Mouse (Mus musculus) MEL (cell line): ENCODE measurements around the gene Pecam1. TPM values are rescaled to one million over a fixed set of nuclear protein-coding genes. Genes with fewer than 3 reads are reported as not detected.

ENCODE experiments used
- DNase-seq: peaks from one replicate; pipeline ENCODE4 v3.0.0; 2011; ENCODE audit warnings: low read depth, low spot score
- H3K27ac ChIP-seq: 2 replicates; pipeline ENCODE4 v1.5.1; 2012; ENCODE audit warnings: low read depth, mild to moderate bottlenecking, control low read depth, low read length, moderate library complexity; ENCODE audit not compliant: control insufficient read depth
- H3K27me3 ChIP-seq, 2 experiments: fragments of 150-350 bp in 1 of 2; sonication (generic) in 1 of 2; 2 replicates each; pipeline ENCODE4 v1.6.1; 2012; ENCODE audit warnings: low read length in 2 of 2, mild to moderate bottlenecking in 2 of 2, improper control_type of control experiment in 1 of 2, moderate library complexity in 1 of 2; ENCODE audit not compliant: insufficient read depth in 2 of 2, control insufficient read depth in 1 of 2
- H3K36me3 ChIP-seq, 2 experiments: 2 replicates each; pipeline ENCODE4 v1.6.1; 2012 to 2014; ENCODE audit warnings: low read length in 2 of 2, improper control_type of control experiment in 1 of 2, inconsistent platforms in 1 of 2, mild to moderate bottlenecking in 1 of 2; ENCODE audit not compliant: insufficient read depth in 2 of 2, control insufficient read depth in 1 of 2
- H3K4me1 ChIP-seq, 2 experiments: fragments of 150-350 bp in 1 of 2; sonication (generic) in 1 of 2; 2 replicates each; pipeline ENCODE4 v1.6.1; 2012; ENCODE audit warnings: low read length in 2 of 2, improper control_type of control experiment in 1 of 2, mild to moderate bottlenecking in 1 of 2; ENCODE audit not compliant: insufficient read depth in 2 of 2, control insufficient read depth in 1 of 2
- H3K4me3 ChIP-seq, 2 experiments: fragments of 150-350 bp in 1 of 2; sonication (generic) in 1 of 2; 2 replicates each; pipeline ENCODE4 v1.5.1; 2012; ENCODE audit warnings: low read depth in 2 of 2, low read length in 2 of 2, mild to moderate bottlenecking in 2 of 2, moderate library complexity in 2 of 2, control low read depth in 1 of 2, improper control_type of control experiment in 1 of 2; ENCODE audit not compliant: control insufficient read depth in 1 of 2, insufficient read depth in 1 of 2
- H3K79me2 ChIP-seq: 2 replicates; pipeline ENCODE4 v1.6.1; 2012; ENCODE audit warnings: mild to moderate bottlenecking, low read length, moderate library complexity; ENCODE audit not compliant: control insufficient read depth, poor library complexity, insufficient read depth
- H3K9ac ChIP-seq: 2 replicates; pipeline ENCODE4 v1.6.1; 2012; ENCODE audit warnings: low read depth, mild to moderate bottlenecking, control low read depth, low read length, moderate library complexity; ENCODE audit not compliant: control insufficient read depth, poor library complexity, severe bottlenecking
- H3K9me3 ChIP-seq: fragments of 150-350 bp; sonication (generic); replicated peaks from 2 replicates; pipeline ENCODE4 v1.6.1; 2012; ENCODE audit warnings: mild to moderate bottlenecking, low read length, improper control_type of control experiment, moderate library complexity; ENCODE audit not compliant: insufficient read depth
- CTCF ChIP-seq, 3 experiments: IDR thresholded peaks in 2 of 3; conservative IDR thresholded peaks in 1 of 3; 2 replicates each; pipeline ENCODE4 v1.5.1; 2011 to 2012; ENCODE audit warnings: low read length in 3 of 3, low read depth in 2 of 3, mild to moderate bottlenecking in 2 of 3, improper control_type of control experiment in 1 of 3, inconsistent platforms in 1 of 3, mixed read lengths in 1 of 3, moderate library complexity in 1 of 3; ENCODE audit not compliant: control insufficient read depth in 1 of 3, insufficient read depth in 1 of 3, poor library complexity in 1 of 3, severe bottlenecking in 1 of 3
- E2F4 ChIP-seq: IDR thresholded peaks from 2 replicates; pipeline ENCODE4 v1.6.1; 2011; ENCODE audit warnings: low read depth, low read length, improper control_type of control experiment, borderline replicate concordance
- ELF1 ChIP-seq: IDR thresholded peaks from 2 replicates; pipeline ENCODE4 v1.6.1; 2014; ENCODE audit warnings: low read depth, mild to moderate bottlenecking, inconsistent platforms, low read length, improper control_type of control experiment, moderate library complexity
- EP300 ChIP-seq, 2 experiments: IDR thresholded peaks; 2 replicates each; pipeline ENCODE4 v1.6.1; 2011; ENCODE audit warnings: improper control_type of control experiment in 2 of 2, low read length in 2 of 2, low read depth in 1 of 2, mild to moderate bottlenecking in 1 of 2
- ETS1 ChIP-seq: IDR thresholded peaks from 2 replicates; pipeline ENCODE4 v1.6.1; 2012; ENCODE audit warnings: low read depth, mild to moderate bottlenecking, inconsistent platforms, low read length, improper control_type of control experiment, moderate library complexity
- MAX ChIP-seq: IDR thresholded peaks from 2 replicates; pipeline ENCODE4 v1.6.1; 2011; ENCODE audit warnings: low read length, improper control_type of control experiment
- NELFE ChIP-seq: IDR thresholded peaks from 2 replicates; pipeline ENCODE4 v1.6.1; 2011; ENCODE audit warnings: low read depth, low read length, improper control_type of control experiment
- POLR2AphosphoS5 ChIP-seq: IDR thresholded peaks from 2 replicates; pipeline ENCODE4 v1.6.1; 2012; ENCODE audit warnings: low read depth, borderline replicate concordance, mild to moderate bottlenecking, inconsistent platforms, low read length, moderate library complexity, mixed read lengths
- RCOR1 ChIP-seq: IDR thresholded peaks from 2 replicates; pipeline ENCODE4 v1.6.1; 2012; ENCODE audit warnings: low read depth, mild to moderate bottlenecking, inconsistent platforms, low read length, improper control_type of control experiment
- SMC3 ChIP-seq: IDR thresholded peaks from 2 replicates; pipeline ENCODE4 v1.6.1; 2011; ENCODE audit warnings: low read depth, low read length, improper control_type of control experiment
- TBP ChIP-seq: IDR thresholded peaks from 2 replicates; pipeline ENCODE4 v1.8.0; 2011; ENCODE audit warnings: low read depth, low read length, improper control_type of control experiment
- TCF12 ChIP-seq: IDR thresholded peaks from 2 replicates; pipeline ENCODE4 v1.6.1; 2014; ENCODE audit warnings: low read depth, mild to moderate bottlenecking, inconsistent platforms, low read length, improper control_type of control experiment, moderate library complexity
- ZC3H11A ChIP-seq: IDR thresholded peaks from 2 replicates; pipeline ENCODE4 v1.6.1; 2012; ENCODE audit warnings: low read depth, mild to moderate bottlenecking, inconsistent platforms, low read length, improper control_type of control experiment
- ZKSCAN1 ChIP-seq: IDR thresholded peaks from 2 replicates; pipeline ENCODE4 v1.6.1; 2012; ENCODE audit warnings: low read depth, mild to moderate bottlenecking, inconsistent platforms, low read length, improper control_type of control experiment, moderate library complexity
- ZMIZ1 ChIP-seq: IDR thresholded peaks from 2 replicates; pipeline ENCODE4 v1.6.1; 2012; ENCODE audit warnings: low read depth, mild to moderate bottlenecking, inconsistent platforms, low read length, improper control_type of control experiment, moderate library complexity
- polyA plus RNA-seq, 2 experiments: library from polyadenylated mRNA; stranded (reverse) in 1 of 2; unstranded in 1 of 2; fragments of >175 nt in 1 of 2; fragments of >200 nt in 1 of 2; gene quantifications; 2 replicates each; pipeline versions ENCODE4 v1.2.1 to v1.2.4; 2012; ENCODE audit warnings: low replicate concordance in 2 of 2, low read depth in 1 of 2; ENCODE audit not compliant: insufficient read length in 2 of 2, insufficient read depth in 1 of 2, missing spikeins in 1 of 2
- total RNA-seq: library from RNA; depleted of rRNA; stranded (reverse); fragments of 300-350 nt; gene quantifications from 2 replicates; pipeline ENCODE4 v1.2.3, GENCODE M21; 2012; rRNA removed

The Pecam1 gene
- total RNA-seq (0.12 and 0.20 TPM in 2 replicates), polyA plus RNA-seq (under 1 TPM in 1 of 2 experiments, not detected in 1; 0.14 TPM)

DNA sequence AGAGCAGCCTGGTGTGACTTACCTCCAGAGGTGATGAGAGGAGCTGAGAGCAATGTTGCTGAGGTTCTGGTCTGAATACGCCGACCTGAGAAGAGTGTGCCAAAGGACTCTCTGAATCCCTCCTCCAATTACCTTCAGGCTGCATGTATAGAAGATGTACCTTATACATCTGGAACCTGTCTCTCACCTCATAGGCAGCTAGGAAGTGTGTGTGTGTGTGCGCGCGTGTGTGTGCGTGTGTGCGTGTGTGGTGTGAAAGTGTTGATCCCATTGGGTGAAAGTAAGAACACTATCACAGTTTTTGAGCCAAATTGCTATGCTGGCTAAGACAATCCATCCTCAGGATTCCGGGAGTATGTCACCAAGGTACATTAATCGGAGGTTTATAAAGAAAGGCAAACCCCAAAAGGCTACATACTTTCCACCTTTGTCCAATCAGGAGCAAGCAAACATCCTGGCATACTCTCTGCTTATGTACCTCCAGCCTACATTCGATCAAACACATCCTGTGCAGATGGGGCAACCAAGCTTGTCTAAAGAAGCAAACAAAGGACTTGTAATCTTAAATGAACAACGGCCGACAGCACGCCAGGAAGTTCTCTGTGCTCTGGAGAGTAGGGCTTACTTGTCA is at the start of gene Pecam1:
TSS of gene Pecam1 (minus strand) at position 508 of the 631 bp plus-strand sequence.
- H3K4me3 ChIP-seq: peak within 1 kb of the TSS; percentile 26 to 35
- TF ChIP-seq ZMIZ1 (no peak), TBP (no peak), EP300 (IDR thresholded peaks at IDR 0.05; ENCODE audit: low read depth in 1 of 2, low read length in 2 of 2) (no peak), POLR2AphosphoS5 (no peak), NELFE (no peak), E2F4 (no peak)
- no peaks in the 10 kb centered on the region for H3K27me3 ChIP-seq
- H3K79me2 ChIP-seq: no peaks in the 10 kb centered on the region
- H3K27ac ChIP-seq: no peak within 1 kb of the TSS
- H3K9ac ChIP-seq: peak within 1 kb of the TSS; percentile 33
- peaks cover 0 to 19% of the 10 kb centered on the region in 2 experiments; a peak in 2 of 4 replicates for H3K36me3 ChIP-seq
- peaks cover 0 to 24% of the 10 kb centered on the region in 2 experiments; a peak in 2 of 4 replicates for H3K4me1 ChIP-seq
- DNase-seq: peak; percentile 49
- H3K9me3 ChIP-seq: no peaks in the 10 kb centered on the region

DNA sequence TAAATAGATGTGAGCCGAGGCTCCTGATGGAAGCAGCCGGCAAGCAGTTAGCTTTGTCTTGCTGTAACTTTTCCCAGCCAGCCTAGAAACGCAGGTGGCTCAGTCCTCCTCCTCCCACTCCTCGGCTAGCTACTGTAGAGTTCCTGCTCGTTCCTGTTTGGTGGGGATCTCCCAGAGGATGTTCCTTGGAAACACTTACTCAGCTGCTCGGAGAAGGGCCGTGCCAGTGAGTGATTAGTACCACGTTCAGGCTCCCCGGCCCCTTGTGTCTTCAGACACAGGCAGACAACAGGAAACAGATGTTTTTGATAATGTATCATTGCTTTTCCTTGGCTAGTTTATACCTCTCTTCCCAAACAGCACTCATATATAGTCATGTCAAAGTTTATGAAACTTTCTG is 45.3 kb upstream of the Pecam1 start:
- Histone ChIP-seq H3K9me3 (no peaks in the 10 kb centered on the region), H3K9ac (0 out of 2 replicates have a peak overlapping the region, but pooled peaks have one; percentile 0), H3K36me3 (peaks cover 8 to 15% of the 10 kb centered on the region in 2 experiments), H3K27me3 (no peaks in the 10 kb centered on the region), H3K79me2 (peaks cover 2% of the 10 kb centered on the region), H3K4me1 (peaks cover 0 to 6% of the 10 kb centered on the region in 2 experiments; a peak in 3 of 4 replicates), H3K27ac (no peak overlapping the region), H3K4me3 (no peak overlapping the region)
- TF ChIP-seq ZC3H11A (no peak), ELF1 (no peak), MAX (no peak), ZKSCAN1 (no peak), EP300 (IDR thresholded peaks at IDR 0.05; ENCODE audit: low read depth in 1 of 2, low read length in 2 of 2) (peak; percentile 31 to 54; a peak in 3 of 4 replicates), TCF12 (peak; percentile 35; the same call in 1 of the 2 replicates), NELFE (no peak), ETS1 (0 out of 2 replicates have a peak, but pooled peaks have one; percentile 51)
- DNase-seq: no peak

DNA sequence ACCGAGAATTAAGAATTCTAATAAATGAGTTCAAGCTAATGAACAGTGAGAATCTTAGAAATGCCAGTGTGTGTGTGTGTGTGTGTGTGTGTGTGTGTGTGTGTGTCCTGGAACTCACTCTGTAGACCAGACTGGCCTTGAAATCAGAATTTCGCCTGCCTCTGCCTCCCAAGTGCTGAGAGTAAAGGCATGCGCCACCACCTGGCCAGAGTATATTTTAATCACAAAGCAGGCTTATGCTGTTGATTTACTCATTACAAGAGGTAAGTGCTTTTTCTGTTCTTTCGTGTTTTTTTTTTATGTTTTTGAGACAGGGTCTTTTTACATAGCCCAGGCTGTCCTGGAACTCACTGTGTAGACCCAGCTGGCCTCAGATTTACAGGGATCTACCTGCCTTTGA is 43.4 kb upstream of the Pecam1 start:
- DNase-seq: peak; percentile 58
- Histone ChIP-seq H3K27ac (no peak overlapping the region), H3K79me2 (peaks cover 13% of the 10 kb centered on the region), H3K36me3 (peaks cover 6 to 22% of the 10 kb centered on the region in 2 experiments), H3K9ac (no peak overlapping the region), H3K4me1 (peaks cover 3 to 6% of the 10 kb centered on the region in 2 experiments; a peak in 3 of 4 replicates), H3K4me3 (no peak overlapping the region), H3K27me3 (no peaks in the 10 kb centered on the region), H3K9me3 (no peaks in the 10 kb centered on the region)
- TF ChIP-seq RCOR1: no peak
- TF ChIP-seq SMC3: peak; percentile 47
- no peak for TF ChIP-seq ZMIZ1
- peak; percentile 6 to 53 (median 50); a peak in 4 of 6 replicates for TF ChIP-seq CTCF (IDR thresholded peaks at IDR 0.05 in 2 of 3, conservative IDR thresholded peaks at IDR 0.05 in 1 of 3; ENCODE audit: control insufficient read depth in 1 of 3, insufficient read depth in 1 of 3, low read depth in 2 of 3, low read length in 3 of 3, poor library complexity in 1 of 3, severe bottlenecking in 1 of 3)
